8 mouse cellular contexts compared by ENCODE assay signal in genomic region chr4:155868614-155869298, GRCm38 (mm10). TPM values are rescaled to one million over a fixed set of nuclear protein-coding genes. Genes with fewer than 3 reads are reported as not detected.
A peak's percentile ranks its signal among the peaks of the same experiment; 100 is the strongest.
DNase-seq lines count a peak whose midpoint lies in the region; ATAC-seq and TF ChIP-seq lines count a peak whose summit lies in the region.

No protein-coding gene starts in this region.

- H3K4me1 ChIP-seq in ES-Bruce4 (ENCODE audit: control insufficient read depth, insufficient read depth, low read length) = no peaks in the 10 kb centered on the region
- peaks cover 29% of the 10 kb centered on the region for H3K4me1 ChIP-seq in forebrain, embryonic 13.5 days
- peaks cover 5% of the 10 kb centered on the region for H3K4me1 ChIP-seq in kidney, embryonic 14.5 days (ENCODE audit: control insufficient read depth, insufficient read depth, low read length)

- TF ChIP-seq EP300 in ES-Bruce4 (IDR thresholded peaks at IDR 0.05; ENCODE audit: insufficient read depth, low read depth, low read length) = no peak

- H3K27ac ChIP-seq in ES-Bruce4 (ENCODE audit: insufficient read depth, low read length) = no peak overlapping the region
- peak overlapping the region; percentile 61; the same call in 1 of the 2 replicates for H3K27ac ChIP-seq in forebrain, embryonic 13.5 days
- H3K27ac ChIP-seq in kidney, embryonic 14.5 days (ENCODE audit: low read depth, low read length) = no peak overlapping the region

- no peak for TF ChIP-seq POLR2A in ES-Bruce4 (IDR thresholded peaks at IDR 0.05; ENCODE audit: insufficient read depth, low read length)

- peak; percentile 68 for DNase-seq in 3T3-L1 (ENCODE audit: low read depth, low spot score)
- peak; percentile 39 for DNase-seq in lung, postnatal 10 days
- DNase-seq in right cerebral cortex, postnatal 10 days (ENCODE audit: low spot score in 2 of 2) = no peak
- no peak for DNase-seq in left cerebral cortex, adult 9 months (ENCODE audit: low spot score in 2 of 2)
- no peak for DNase-seq in cerebellum, postnatal 4 days (ENCODE audit: low spot score in 2 of 2)

- 11% methylated on average over 22 of the region's 22 CpGs for WGBS in forebrain, embryonic 13.5 days
- WGBS in kidney, embryonic 14.5 days = 7% methylated on average over 22 of the region's 22 CpGs

- H3K9me3 ChIP-seq in ES-Bruce4 (replicated peaks; ENCODE audit: control insufficient read depth, insufficient read depth, low read length, poor library complexity, severe bottlenecking) = no peaks in the 10 kb centered on the region
- H3K9me3 ChIP-seq in forebrain, embryonic 13.5 days (replicated peaks) = no peaks in the 10 kb centered on the region
- no peaks in the 10 kb centered on the region for H3K9me3 ChIP-seq in kidney, embryonic 14.5 days (ENCODE audit: control insufficient read depth, low read length)

- peak overlapping the region; percentile 68 for H3K9ac ChIP-seq in ES-Bruce4 (ENCODE audit: low read depth, poor library complexity, severe bottlenecking)
- peak overlapping the region; percentile 89 for H3K9ac ChIP-seq in forebrain, embryonic 13.5 days
- H3K9ac ChIP-seq in kidney, embryonic 14.5 days (ENCODE audit: low read depth, low read length) = peak overlapping the region; percentile 83

- H3K27me3 ChIP-seq in ES-Bruce4 (ENCODE audit: control insufficient read depth, insufficient read depth, low read length, poor library complexity, severe bottlenecking) = no peaks in the 10 kb centered on the region
- no peaks in the 10 kb centered on the region for H3K27me3 ChIP-seq in forebrain, embryonic 13.5 days
- no peaks in the 10 kb centered on the region for H3K27me3 ChIP-seq in kidney, embryonic 14.5 days (ENCODE audit: control insufficient read depth, insufficient read depth, low read length)

- H3K4me3 ChIP-seq in ES-Bruce4 (ENCODE audit: low read depth, low read length) = peak overlapping the region; percentile 95
- peak overlapping the region; percentile 79 for H3K4me3 ChIP-seq in forebrain, embryonic 13.5 days
- H3K4me3 ChIP-seq in kidney, embryonic 14.5 days (ENCODE audit: low read length) = peak overlapping the region; percentile 73

- H3K36me3 ChIP-seq in ES-Bruce4 (ENCODE audit: control insufficient read depth, insufficient read depth, low read length, poor library complexity, severe bottlenecking) = peaks cover 12% of the 10 kb centered on the region
- H3K36me3 ChIP-seq in forebrain, embryonic 13.5 days (ENCODE audit: poor library complexity, severe bottlenecking) = peaks cover 49% of the 10 kb centered on the region
- H3K36me3 ChIP-seq in kidney, embryonic 14.5 days (ENCODE audit: control insufficient read depth, insufficient read depth, low read length) = peaks cover 40% of the 10 kb centered on the region

- no peak for TF ChIP-seq CTCF in ES-Bruce4 (IDR thresholded peaks at IDR 0.05; ENCODE audit: low read depth, low read length)

- ATAC-seq in forebrain, embryonic 13.5 days = no peak; the same call in none of the 2 replicates
- peak; percentile 61 for ATAC-seq in kidney, embryonic 14.5 days (ENCODE audit: low FRiP score, low TSS enrichment)

- peak overlapping the region; percentile 82 for H3K4me2 ChIP-seq in forebrain, embryonic 13.5 days
- peak overlapping the region; percentile 86 for H3K4me2 ChIP-seq in kidney, embryonic 14.5 days (replicated peaks; ENCODE audit: low read depth, low read length)

RNA-seq across cellular contexts. Expression of gene Cptp, which starts 0.5 kb away (rescaled TPM):
- polyA plus RNA-seq in ES-Bruce4 (2011; ENCODE audit: insufficient read depth, insufficient read length, low read depth, missing spikeins) = 6.0 and 7.9 TPM in 2 replicates
- polyA plus RNA-seq in forebrain, embryonic 13.5 days (2015; fragmentation: Nextera tagmentation; extraction: Ambion mirVana) = 19.1 and 22.3 TPM in 2 replicates
- 11.1 and 18.8 TPM in 2 replicates for polyA plus RNA-seq in kidney, embryonic 14.5 days (2014; fragmentation: Nextera tagmentation; extraction: Ambion mirVana)

RNA-seq across cellular contexts. Expression of gene Ints11, which starts 0.6 kb away (rescaled TPM):
- 43.3 and 45.3 TPM in 2 replicates for polyA plus RNA-seq in ES-Bruce4 (2011; ENCODE audit: insufficient read depth, insufficient read length, low read depth, missing spikeins)
- 96.2 and 106 TPM in 2 replicates for polyA plus RNA-seq in forebrain, embryonic 13.5 days (2015; fragmentation: Nextera tagmentation; extraction: Ambion mirVana)
- 73.1 and 74.6 TPM in 2 replicates for polyA plus RNA-seq in kidney, embryonic 14.5 days (2014; fragmentation: Nextera tagmentation; extraction: Ambion mirVana)

RNA-seq across cellular contexts. Expression of gene Tas1r3, which starts 5.6 kb away (rescaled TPM):
- polyA plus RNA-seq in ES-Bruce4 (2011; ENCODE audit: insufficient read depth, insufficient read length, low read depth, missing spikeins) = 0.28 and 0.44 TPM in 2 replicates
- 0.58 and 0.72 TPM in 2 replicates for polyA plus RNA-seq in forebrain, embryonic 13.5 days (2015; fragmentation: Nextera tagmentation; extraction: Ambion mirVana)
- 0.14 and 0.38 TPM in 2 replicates for polyA plus RNA-seq in kidney, embryonic 14.5 days (2014; fragmentation: Nextera tagmentation; extraction: Ambion mirVana)

RNA-seq across cellular contexts. Expression of gene Dvl1, which starts 21.6 kb away (rescaled TPM):
- 15.2 and 20.3 TPM in 2 replicates for polyA plus RNA-seq in ES-Bruce4 (2011; ENCODE audit: insufficient read depth, insufficient read length, low read depth, missing spikeins)
- polyA plus RNA-seq in forebrain, embryonic 13.5 days (2015; fragmentation: Nextera tagmentation; extraction: Ambion mirVana) = 7.2 and 7.6 TPM in 2 replicates
- polyA plus RNA-seq in kidney, embryonic 14.5 days (2014; fragmentation: Nextera tagmentation; extraction: Ambion mirVana) = 6.3 and 7.2 TPM in 2 replicates

RNA-seq across cellular contexts. Expression of gene Pusl1, which starts 22.8 kb away (rescaled TPM):
- 15.3 and 19.4 TPM in 2 replicates for polyA plus RNA-seq in ES-Bruce4 (2011; ENCODE audit: insufficient read depth, insufficient read length, low read depth, missing spikeins)
- 46.5 and 54.2 TPM in 2 replicates for polyA plus RNA-seq in forebrain, embryonic 13.5 days (2015; fragmentation: Nextera tagmentation; extraction: Ambion mirVana)
- polyA plus RNA-seq in kidney, embryonic 14.5 days (2014; fragmentation: Nextera tagmentation; extraction: Ambion mirVana) = 41.4 and 50.5 TPM in 2 replicates

Comparison
In these comparisons a context has a peak if more than half of its experiments do, and no peak if none do; other contexts are left out.
1. DNase-seq: peak in 3T3-L1 (single experiment) and lung, postnatal 10 days (single experiment); none in right cerebral cortex, postnatal 10 days (0 of 2), left cerebral cortex, adult 9 months (0 of 2) and cerebellum, postnatal 4 days (0 of 2).
2. Peak in every context shown above with its lines, with median percentiles within 50 percentile points of each other: H3K4me3 ChIP-seq and H3K9ac ChIP-seq.